Mouse (Mus musculus) bone marrow, adult 2 months (tissue): ENCODE measurements at regions not wholly inside any gene's neighbourhood (a gene's known extent, or its start where the extent isn't known, plus 50 kb on each side); places are given as distances from the start of the nearest gene placed in this dataset.

Experiments
- H3K27ac ChIP-seq: fragments of 200-500 bp; 2 replicates; pipeline ENCODE4 v1.5.1; 2012; ENCODE audit warnings: low read depth, mild to moderate bottlenecking, control low read depth, inconsistent platforms, low read length; ENCODE audit not compliant: control insufficient read depth, poor library complexity, insufficient read depth
- H3K4me1 ChIP-seq: fragments of 200-500 bp; 2 replicates; pipeline ENCODE4 v1.6.1; 2011; ENCODE audit warnings: low read length; ENCODE audit not compliant: control insufficient read depth, insufficient read depth
- H3K4me3 ChIP-seq: fragments of 200-500 bp; replicated peaks from 2 replicates; pipeline ENCODE3; 2011; ENCODE audit warnings: mild to moderate bottlenecking, low read depth, low read length, control low read depth; ENCODE audit not compliant: control insufficient read depth
- CTCF ChIP-seq: fragments of 200-500 bp; IDR thresholded peaks from 2 replicates; pipeline ENCODE4 v1.5.1; 2011; ENCODE audit warnings: low read length, control low read depth; ENCODE audit not compliant: control insufficient read depth, insufficient read depth
- POLR2A ChIP-seq: fragments of 200-500 bp; IDR thresholded peaks from 2 replicates; pipeline ENCODE4 v1.6.1; 2011; ENCODE audit warnings: low read depth, mild to moderate bottlenecking, control low read depth, low read length, borderline replicate concordance; ENCODE audit not compliant: control insufficient read depth
- WGBS: fragments of 180-500 bp; shearing (Covaris S2); methylation state at CpG from one replicate; pipeline ENCODE4 v1.1.7; 2018; 5-methylcytosine and 5-hydroxymethylcytosine counted together

GRCm38 (mm10) chr2:167786951-167787350 is 97.3 kb upstream of the Tmem189 start:
- no peak for TF ChIP-seq POLR2A
- no peak for TF ChIP-seq CTCF
- no peaks in the 10 kb centered on the region for H3K4me1 ChIP-seq
- 82% methylated on average over 5 of the region's 5 CpGs for WGBS

GRCm38 (mm10) chr2:167784353-167784752 is 94.7 kb upstream of the Tmem189 start:
- H3K27ac ChIP-seq: no peak overlapping the region
- H3K4me3 ChIP-seq: no peak overlapping the region
- 88% methylated on average over 13 of the region's 13 CpGs for WGBS
- TF ChIP-seq CTCF: no peak
- TF ChIP-seq POLR2A: no peak
- H3K4me1 ChIP-seq: no peaks in the 10 kb centered on the region

More at GRCm38 (mm10) chr2:167786951-167787350, 97.3 kb upstream of the Tmem189 start:
- no peak overlapping the region for H3K27ac ChIP-seq
- no peak overlapping the region for H3K4me3 ChIP-seq

- Histone ChIP-seq H3K4me3 (no peak overlapping the region), H3K27ac (no peak overlapping the region), H3K4me1 (no peaks in the 10 kb centered on the region)
- TF ChIP-seq POLR2A: no peak
- no peak for TF ChIP-seq CTCF
- 72% methylated on average over 3 of the region's 3 CpGs for WGBS
Observed at GRCm38 (mm10) chr2:167783374-167783773, 93.8 kb upstream of the Tmem189 start.

GRCm38 (mm10) chr2:167782231-167782999 is 92.8 kb upstream of the Tmem189 start:
- WGBS: 79% methylated on average over 27 of the region's 27 CpGs
- H3K4me1 ChIP-seq: no peaks in the 10 kb centered on the region
- no peak overlapping the region for H3K4me3 ChIP-seq
- TF ChIP-seq CTCF: no peak
- TF ChIP-seq POLR2A: no peak
- H3K27ac ChIP-seq: no peak overlapping the region

GRCm38 (mm10) chr2:167781496-167781895 is 91.9 kb upstream of the Tmem189 start:
- peaks cover 2% of the 10 kb centered on the region; the same call in 1 of the 2 replicates for H3K4me1 ChIP-seq
- no peak overlapping the region for H3K4me3 ChIP-seq
- H3K27ac ChIP-seq: no peak overlapping the region
- TF ChIP-seq POLR2A (no peak), CTCF (no peak)
- WGBS: 86% methylated on average over 13 of the region's 13 CpGs

- peaks cover 6% of the 10 kb centered on the region; the same call in 1 of the 2 replicates for H3K4me1 ChIP-seq
- 70% methylated on average over 10 of the region's 10 CpGs for WGBS
Observed at GRCm38 (mm10) chr2:167778691-167779090, 89.1 kb upstream of the Tmem189 start.

GRCm38 (mm10) chr2:167778271-167778670 is 88.6 kb upstream of the Tmem189 start:
- TF ChIP-seq CTCF: no peak
- no peak for TF ChIP-seq POLR2A
- Histone ChIP-seq H3K27ac (peak overlapping the region; percentile 95), H3K4me1 (peaks cover 6% of the 10 kb centered on the region; the same call in 1 of the 2 replicates), H3K4me3 (peak overlapping the region; percentile 66)
- 31% methylated on average over 4 of the region's 4 CpGs for WGBS

More at GRCm38 (mm10) chr2:167778691-167779090, 89.1 kb upstream of the Tmem189 start:
- H3K27ac ChIP-seq: no peak overlapping the region
- no peak overlapping the region for H3K4me3 ChIP-seq
- TF ChIP-seq CTCF (no peak), POLR2A (no peak)

- H3K4me3 ChIP-seq: peak overlapping the region; percentile 66
- WGBS: under 1% methylated on average over 33 of the region's 33 CpGs
- TF ChIP-seq POLR2A: peak; percentile 55; the same call in 1 of the 2 replicates
- no peak; the same call in 1 of the 2 replicates for TF ChIP-seq CTCF
- H3K27ac ChIP-seq: peak overlapping the region; percentile 95
- H3K4me1 ChIP-seq: peaks cover 9% of the 10 kb centered on the region; the same call in 1 of the 2 replicates
Observed at GRCm38 (mm10) chr2:167777331-167778085, 87.9 kb upstream of the Tmem189 start.
